ENCODE assay signal across 7 mouse cellular contexts in genomic region chr8:105297511-105298192, GRCm38 (mm10). TPM values are rescaled to one million over a fixed set of nuclear protein-coding genes. Genes with fewer than 3 reads are reported as not detected.
DNase-seq lines count a peak whose midpoint lies in the region; ATAC-seq and TF ChIP-seq lines count a peak whose summit lies in the region.

Gene E2f4 (plus strand): TSS chr8:105297663.

- under 1% methylated on average over 56 of the region's 58 CpGs for WGBS in intestine, postnatal 0 days
- WGBS in midbrain, embryonic 12.5 days, result under 1% methylated on average over 56 of the region's 58 CpGs
- WGBS in small intestine, adult 2 months, result under 1% methylated on average over 58 of the region's 58 CpGs

- peak; percentile 95 for DNase-seq in adrenal gland, postnatal 10 days
- DNase-seq in embryo, embryonic 9.5 days (ENCODE audit: extremely low spot score), result peak; percentile 88
- no peak for DNase-seq in gonadal fat pad, adult 2 months (ENCODE audit: low read depth)
- peak; percentile 91 for DNase-seq in left cerebral cortex, postnatal 4 days

- peak within 1 kb of the TSS; percentile 62 for H3K27ac ChIP-seq in intestine, postnatal 0 days (ENCODE audit: low read depth, low read length)
- peak within 1 kb of the TSS; percentile 58; the same call in 1 of the 2 replicates for H3K27ac ChIP-seq in midbrain, embryonic 12.5 days (replicated peaks)
- H3K27ac ChIP-seq in small intestine, adult 2 months (ENCODE audit: insufficient read depth, low read depth, low read length), result peak within 1 kb of the TSS; percentile 28; the same call in 1 of the 2 replicates

- no peaks in the 10 kb centered on the region for H3K9me3 ChIP-seq in intestine, postnatal 0 days (ENCODE audit: control insufficient read depth)
- no peaks in the 10 kb centered on the region for H3K9me3 ChIP-seq in midbrain, embryonic 12.5 days

- peak within 1 kb of the TSS; percentile 85 for H3K4me2 ChIP-seq in intestine, postnatal 0 days (replicated peaks; ENCODE audit: low read depth)
- H3K4me2 ChIP-seq in midbrain, embryonic 12.5 days (replicated peaks), result peak within 1 kb of the TSS; percentile 98

- H3K4me3 ChIP-seq in intestine, postnatal 0 days (ENCODE audit: low read depth, low read length), result peak within 1 kb of the TSS; percentile 95
- H3K4me3 ChIP-seq in midbrain, embryonic 12.5 days, result peak within 1 kb of the TSS; percentile 78
- H3K4me3 ChIP-seq in small intestine, adult 2 months (ENCODE audit: low read depth, low read length), result peak within 1 kb of the TSS; percentile 94

- intact Hi-C loops in left cerebral cortex, postnatal 4 days (cut with DNase I), result no loop called here

- peak; percentile 87 for TF ChIP-seq POLR2A in small intestine, adult 2 months (IDR thresholded peaks at IDR 0.05; ENCODE audit: low read depth, low read length)

- H3K9ac ChIP-seq in intestine, postnatal 0 days (ENCODE audit: low read depth, low read length), result peak within 1 kb of the TSS; percentile 84
- H3K9ac ChIP-seq in midbrain, embryonic 12.5 days (replicated peaks), result peak within 1 kb of the TSS; percentile 85

- H3K36me3 ChIP-seq in intestine, postnatal 0 days (ENCODE audit: control insufficient read depth, insufficient read depth), result peaks cover 24% of the 10 kb centered on the region
- H3K36me3 ChIP-seq in midbrain, embryonic 12.5 days, result peaks cover 35% of the 10 kb centered on the region
- peaks cover 24% of the 10 kb centered on the region for H3K36me3 ChIP-seq in small intestine, adult 2 months (ENCODE audit: control insufficient read depth, insufficient read depth, low read length)

- TF ChIP-seq CTCF in intestine, postnatal 0 days (IDR thresholded peaks at IDR 0.05; ENCODE audit: low read depth), result no peak
- no peak for TF ChIP-seq CTCF in small intestine, adult 2 months (IDR thresholded peaks at IDR 0.05; ENCODE audit: extremely low read depth, insufficient read length, insufficient replicate concordance, low read depth, low read length)

- H3K4me1 ChIP-seq in intestine, postnatal 0 days (replicated peaks; ENCODE audit: control insufficient read depth, insufficient read depth, low read length), result peaks cover 2% of the 10 kb centered on the region; the same call in 1 of the 2 replicates
- H3K4me1 ChIP-seq in midbrain, embryonic 12.5 days, result peaks cover 17% of the 10 kb centered on the region
- H3K4me1 ChIP-seq in small intestine, adult 2 months (ENCODE audit: control insufficient read depth, insufficient read depth, insufficient read length, low read length), result peaks cover 12% of the 10 kb centered on the region

- ATAC-seq in intestine, postnatal 0 days, result peak; percentile 89
- ATAC-seq in midbrain, embryonic 12.5 days (ENCODE audit: low FRiP score, low read depth), result peak; percentile 92

- no peaks in the 10 kb centered on the region for H3K27me3 ChIP-seq in intestine, postnatal 0 days (replicated peaks; ENCODE audit: control insufficient read depth, insufficient read depth, low read length)
- peaks cover 9% of the 10 kb centered on the region for H3K27me3 ChIP-seq in midbrain, embryonic 12.5 days
- H3K27me3 ChIP-seq in small intestine, adult 2 months (ENCODE audit: control insufficient read depth, insufficient read depth, low read length), result no peaks in the 10 kb centered on the region

RNA-seq across cellular contexts. Expression of gene E2f4, which starts in this region (rescaled TPM):
- total RNA-seq in adrenal gland, postnatal 10 days (2021), result 10 to 100 TPM; 36.3 to 41.6 TPM
- polyA plus RNA-seq in gonadal fat pad, adult 2 months (2012; rRNA removed), result 83.7 and 88.9 TPM in 2 replicates
- 36.6 and 42.0 TPM in 2 replicates for polyA plus RNA-seq in intestine, postnatal 0 days (2015; fragmentation: Nextera tagmentation; extraction: Ambion mirVana)
- total RNA-seq in left cerebral cortex, postnatal 4 days (2021), result 10 to 100 TPM; 33.7 to 33.8 TPM
- polyA plus RNA-seq in midbrain, embryonic 12.5 days (2016; fragmentation: Nextera tagmentation; extraction: Ambion mirVana), result 76.6 and 76.8 TPM in 2 replicates
- 81.4 and 152 TPM in 2 replicates for polyA plus RNA-seq in small intestine, adult 2 months (2012; rRNA removed)
